Mouse (Mus musculus) c-Kit-negative CD71-positive TER-119-positive erythroid progenitor cells, embryonic 14.5 days (primary cell): ENCODE data around the gene Nrxn3.

ENCODE experiments used
- DNase-seq: peaks from one replicate; pipeline ENCODE4 v3.0.0-alpha.2; 2013; ENCODE audit warnings: low read depth, low spot score

Gene Nrxn3

DNA sequence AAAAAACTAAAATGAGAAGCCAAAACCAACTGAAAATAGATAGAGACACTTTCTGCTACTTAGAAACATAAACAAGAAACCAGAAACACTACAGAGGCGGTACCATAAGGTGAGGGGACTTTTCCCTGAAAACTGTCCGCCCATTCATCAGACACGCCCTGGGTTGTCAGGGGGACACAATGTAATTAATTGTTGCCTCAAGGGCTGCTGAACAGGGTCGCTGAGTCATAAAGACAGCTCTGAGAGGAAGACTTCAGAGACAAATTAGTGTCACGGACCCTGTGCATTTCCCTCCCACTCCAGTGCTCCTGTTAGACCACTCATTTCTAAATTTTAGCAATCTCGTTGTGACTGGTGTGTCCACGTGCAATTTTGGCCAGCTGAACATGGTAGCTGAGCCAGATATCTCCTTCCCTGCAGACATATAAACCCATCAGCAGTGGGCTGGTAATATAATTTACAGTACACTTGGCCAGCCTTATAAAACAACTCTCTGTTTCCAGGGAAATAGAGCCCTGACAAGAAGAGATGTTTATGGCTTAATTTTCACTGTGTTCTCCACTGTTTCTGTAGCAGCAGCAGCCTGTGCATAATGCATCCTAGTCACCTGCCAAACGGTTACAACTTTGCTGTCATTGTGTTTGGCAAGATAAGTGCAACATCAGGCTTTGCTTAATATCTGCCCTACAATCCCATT is 603.3 kb downstream of the Nrxn3 start:
- no peak for DNase-seq

GRCm38 (mm10) chr12:89331474-89332263 is 609.0 kb downstream of the Nrxn3 start:
- no peak for DNase-seq

GRCm38 (mm10) chr12:89333486-89333885 is 610.8 kb downstream of the Nrxn3 start:
- DNase-seq: no peak

DNA sequence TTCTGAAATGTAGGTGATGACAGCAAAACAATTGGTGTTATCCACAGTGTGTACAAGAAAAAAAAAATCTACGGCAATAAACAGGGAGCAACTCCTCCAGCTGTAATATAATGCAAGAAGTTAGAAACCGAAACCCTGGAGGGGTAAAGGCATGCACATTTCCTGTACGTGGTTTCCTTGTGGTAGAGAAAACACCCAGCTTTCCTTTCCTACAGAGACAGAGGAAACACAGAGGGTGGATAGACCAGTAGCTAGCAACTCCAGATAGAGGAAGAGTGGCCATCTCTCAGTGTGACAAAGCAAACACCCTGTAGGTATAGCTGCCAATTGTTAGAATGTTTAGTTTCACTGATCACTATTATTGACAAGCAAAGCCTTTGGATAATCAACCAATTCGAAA is 642.2 kb downstream of the Nrxn3 start:
- no peak for DNase-seq

DNA sequence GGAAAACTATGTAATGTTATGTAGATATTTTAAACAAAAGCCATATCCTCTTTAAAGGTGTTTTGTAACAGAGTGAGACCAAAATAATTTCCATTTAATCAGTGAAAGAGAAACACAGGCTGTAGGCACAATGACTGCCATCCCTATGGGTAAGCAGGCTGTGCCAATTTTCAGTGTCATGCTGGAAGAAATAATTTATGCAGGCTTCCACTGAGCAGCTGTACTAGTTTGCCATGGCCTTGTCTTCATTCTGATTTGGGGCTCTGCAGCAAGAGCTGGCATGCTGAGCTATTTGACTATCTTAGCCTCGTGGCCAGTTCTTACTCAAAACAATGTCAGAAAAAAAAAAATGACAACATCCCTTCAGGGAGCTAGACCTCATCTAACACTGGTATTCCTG is 647.3 kb downstream of the Nrxn3 start:
- no peak for DNase-seq

GRCm38 (mm10) chr12:89376600-89376999 is 653.9 kb downstream of the Nrxn3 start:
- no peak for DNase-seq

DNA sequence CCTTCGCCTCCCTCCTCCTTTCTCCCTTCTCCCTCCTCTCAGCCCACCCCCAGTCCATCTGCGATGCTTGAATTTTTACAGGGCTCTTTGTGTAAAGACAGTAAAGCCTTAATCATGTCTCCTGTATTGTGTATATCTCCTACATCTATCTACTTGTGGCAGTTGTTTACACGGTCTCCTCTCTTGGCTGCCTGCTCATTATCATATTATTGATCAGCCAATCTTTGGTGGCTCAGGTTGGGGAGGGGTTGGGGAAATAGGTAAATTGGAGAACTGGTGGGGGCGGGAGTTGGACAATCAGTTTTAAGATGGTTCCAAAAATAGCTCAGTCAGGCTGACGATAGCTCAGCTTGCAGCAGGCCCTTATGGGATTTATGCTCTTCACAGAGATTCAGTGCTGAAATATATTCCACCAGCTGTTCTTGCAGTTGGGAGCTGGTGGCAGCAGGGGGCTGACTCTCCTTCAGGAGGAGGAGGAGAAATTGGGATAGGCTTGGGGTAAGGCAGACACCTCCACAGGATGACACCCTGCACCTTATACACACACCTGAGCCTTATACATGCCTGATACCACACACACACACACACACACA is 654.5 kb downstream of the Nrxn3 start:
- DNase-seq: no peak

GRCm38 (mm10) chr12:89377687-89378086 is 655.0 kb downstream of the Nrxn3 start:
- DNase-seq: no peak

DNA sequence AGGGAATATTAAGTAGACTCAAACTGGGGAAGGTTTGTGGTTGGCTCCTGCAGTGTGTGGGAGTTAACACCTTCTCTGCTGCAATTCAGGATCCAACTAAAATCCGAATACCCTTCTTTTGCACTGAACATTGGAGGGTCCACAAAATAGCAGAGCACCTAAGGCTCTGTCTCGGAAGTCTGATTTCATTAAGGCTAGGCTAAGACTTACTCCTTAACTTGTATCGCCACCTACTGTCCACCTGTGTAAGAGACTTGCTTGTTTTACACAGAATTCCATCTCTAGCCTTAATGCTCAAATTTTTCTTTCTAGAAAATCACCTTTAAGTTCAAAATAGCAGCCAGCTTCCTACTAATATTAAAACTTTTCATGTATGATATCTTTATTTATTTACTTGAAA is 660.6 kb downstream of the Nrxn3 start:
- no peak for DNase-seq

GRCm38 (mm10) chr12:89395121-89395792 is 672.6 kb downstream of the Nrxn3 start:
- no peak for DNase-seq

DNA sequence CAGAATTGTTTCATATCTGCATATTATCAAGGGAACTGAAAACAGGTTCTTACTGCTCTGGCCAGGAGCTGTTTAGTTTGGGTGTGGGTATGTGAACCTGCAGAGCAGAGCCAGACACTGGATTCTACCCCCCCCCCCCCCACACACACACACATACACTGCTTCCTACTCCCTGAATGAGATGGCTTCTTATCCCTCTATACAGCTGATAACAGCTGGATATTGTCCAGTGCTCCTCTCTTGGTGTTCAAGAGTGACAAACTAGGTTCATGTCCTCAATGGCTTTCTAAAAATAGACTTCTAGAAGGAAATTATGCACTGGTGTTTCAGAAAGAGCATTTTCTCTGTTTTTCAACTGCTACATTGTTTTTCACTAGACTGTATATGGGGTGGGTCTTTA is 713.8 kb downstream of the Nrxn3 start:
- DNase-seq: no peak

DNA sequence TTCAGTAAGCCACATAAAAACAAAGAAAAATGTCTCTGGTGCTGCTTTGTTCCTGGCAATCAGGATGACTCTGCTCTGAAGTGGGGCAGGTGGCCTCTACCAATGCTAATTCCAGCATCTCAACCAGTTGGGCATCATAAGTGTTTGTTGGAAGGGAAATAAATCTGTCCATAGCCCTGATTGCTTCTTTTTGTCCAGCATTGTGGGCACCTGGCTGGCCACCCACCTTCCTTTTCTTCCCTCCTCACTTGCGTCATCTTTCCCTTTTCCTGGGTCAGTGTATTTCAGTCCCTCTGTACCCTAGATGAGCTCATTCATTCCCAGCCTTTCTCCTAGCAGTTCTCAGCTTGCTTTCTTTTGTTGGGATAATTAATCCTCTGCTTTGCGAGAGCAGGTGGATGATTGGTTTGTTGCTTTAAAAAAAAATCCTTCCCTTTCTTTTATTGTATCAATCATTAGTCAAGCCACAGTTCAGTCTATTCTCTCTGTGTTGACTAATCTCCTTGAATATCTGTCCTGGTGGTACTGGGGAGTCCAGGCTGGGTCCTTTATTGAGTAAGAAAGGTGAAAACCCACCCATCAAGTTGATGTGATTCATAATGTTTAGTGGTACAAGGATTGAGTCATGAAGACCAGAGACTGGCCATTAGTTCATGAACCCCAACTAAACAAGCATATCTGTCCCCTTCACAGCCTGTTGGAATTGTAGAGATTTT is 719.8 kb downstream of the Nrxn3 start:
- DNase-seq: no peak

DNA sequence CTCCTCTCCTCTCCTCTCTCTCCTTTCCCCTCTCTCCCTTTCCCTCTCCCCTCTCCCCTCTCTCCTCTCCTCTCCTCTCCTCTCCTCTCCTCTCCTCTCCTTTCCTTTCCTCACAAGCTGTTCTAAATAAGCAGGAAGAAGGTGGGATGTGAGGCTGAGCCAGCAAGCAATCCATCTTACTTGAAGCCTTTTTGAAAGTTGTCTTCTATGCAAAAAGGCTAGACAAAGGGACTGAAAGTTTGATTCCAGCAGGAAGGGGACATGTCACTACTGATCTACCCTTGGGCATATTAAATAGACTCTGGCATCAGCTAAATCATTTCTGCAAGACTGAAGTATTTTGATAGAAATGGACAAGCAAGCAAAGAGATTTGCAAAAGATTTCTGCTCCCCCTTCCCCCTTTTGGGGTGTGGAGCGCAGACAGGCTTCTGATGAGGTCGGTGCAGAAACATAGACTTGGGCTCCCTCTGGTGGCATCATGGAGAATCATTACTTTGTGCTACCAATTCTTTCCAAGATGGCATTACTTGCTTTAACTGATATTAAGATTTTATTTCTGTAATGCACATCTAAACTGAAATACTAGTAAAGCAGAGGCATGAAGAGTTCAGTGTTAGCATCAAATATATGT is 728.1 kb downstream of the Nrxn3 start:
- DNase-seq: no peak

GRCm38 (mm10) chr12:89470226-89470625 is 747.5 kb downstream of the Nrxn3 start:
- no peak for DNase-seq

- DNase-seq: no peak
Observed at GRCm38 (mm10) chr12:89471289-89471688, 748.6 kb downstream of the Nrxn3 start.

DNA sequence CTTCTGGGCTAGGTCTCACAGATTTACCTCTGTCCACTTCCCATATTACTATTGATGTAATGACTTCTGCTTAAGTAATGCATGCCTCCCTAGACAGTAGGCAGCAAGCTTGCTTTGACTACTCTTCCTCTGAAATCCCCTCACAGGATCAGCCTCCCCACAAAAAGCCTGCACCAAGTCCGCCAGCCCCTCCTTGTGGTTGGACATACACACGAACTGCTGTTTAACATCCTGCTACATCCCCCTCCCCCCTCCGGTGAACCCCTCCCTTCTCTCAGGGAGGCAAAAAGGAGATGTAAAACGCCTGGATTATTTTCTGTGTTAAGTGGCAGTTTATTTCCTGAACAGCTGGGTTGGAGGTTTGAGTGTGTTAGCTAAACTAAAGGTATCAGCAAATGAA is 749.2 kb downstream of the Nrxn3 start:
- DNase-seq: no peak

- DNase-seq: no peak
Observed at GRCm38 (mm10) chr12:89479096-89479495, 756.4 kb downstream of the Nrxn3 start.

GRCm38 (mm10) chr12:89482223-89482622 is 759.5 kb downstream of the Nrxn3 start:
- no peak for DNase-seq

DNA sequence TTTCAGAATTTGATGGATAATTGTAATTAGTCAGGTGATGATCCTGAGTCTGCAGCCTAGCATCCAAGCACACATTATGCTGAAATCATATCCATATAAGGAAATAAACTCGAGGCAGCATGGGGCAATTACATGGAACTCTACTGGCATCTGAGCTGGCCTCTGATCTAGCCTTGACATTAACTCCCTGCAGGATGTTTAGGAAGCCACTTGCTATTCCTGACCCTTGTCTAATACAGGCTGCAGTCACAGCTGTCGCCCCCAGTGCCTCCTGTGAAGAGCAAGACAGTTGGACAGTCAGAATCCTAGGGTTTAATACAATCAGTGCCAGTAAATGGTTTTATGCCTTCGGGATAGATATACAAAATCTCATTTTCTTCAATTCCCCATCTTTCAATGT is 781.4 kb downstream of the Nrxn3 start:
- DNase-seq: no peak

DNA sequence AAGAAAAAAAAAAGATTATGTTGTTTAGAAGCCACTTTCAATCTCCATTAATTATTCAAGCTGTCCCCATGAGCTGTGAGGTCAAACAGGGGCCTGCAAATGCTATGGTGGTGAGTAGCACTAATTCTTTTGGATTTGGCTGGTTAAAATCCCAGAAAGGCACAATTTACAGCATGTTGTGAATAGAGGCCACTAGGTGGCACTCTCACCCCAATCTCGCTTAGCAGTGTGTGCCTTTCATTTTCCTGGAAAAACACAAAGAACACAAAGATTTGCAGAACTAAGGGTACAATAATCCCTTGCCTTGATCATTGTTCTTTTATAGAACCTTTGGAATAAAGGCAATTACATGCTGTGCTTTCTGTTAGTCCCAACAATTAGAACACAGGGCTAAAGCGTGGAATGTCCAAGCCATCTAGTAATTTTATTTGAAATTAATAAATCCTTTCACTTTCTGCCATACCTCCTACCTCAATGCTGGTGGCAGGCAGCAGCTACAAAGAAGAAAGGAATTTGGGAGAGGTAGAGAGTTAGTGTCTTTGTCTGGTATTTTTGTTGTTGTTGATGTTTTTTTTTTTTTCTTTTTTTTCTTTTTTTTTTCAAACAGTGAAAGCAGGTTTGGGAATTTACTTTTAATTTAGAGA is 782.6 kb downstream of the Nrxn3 start:
- DNase-seq: no peak

- DNase-seq: no peak
Observed at GRCm38 (mm10) chr12:89508970-89509369, 786.3 kb downstream of the Nrxn3 start.
